Mouse (Mus musculus): ENCODE measurements around the gene Spic.
"Not testable (repeated sequence)": the region's sequence is repeated elsewhere in the genome, so short reads cannot be mapped to it uniquely, and the experiment has no call there.

The Spic gene

DNA sequence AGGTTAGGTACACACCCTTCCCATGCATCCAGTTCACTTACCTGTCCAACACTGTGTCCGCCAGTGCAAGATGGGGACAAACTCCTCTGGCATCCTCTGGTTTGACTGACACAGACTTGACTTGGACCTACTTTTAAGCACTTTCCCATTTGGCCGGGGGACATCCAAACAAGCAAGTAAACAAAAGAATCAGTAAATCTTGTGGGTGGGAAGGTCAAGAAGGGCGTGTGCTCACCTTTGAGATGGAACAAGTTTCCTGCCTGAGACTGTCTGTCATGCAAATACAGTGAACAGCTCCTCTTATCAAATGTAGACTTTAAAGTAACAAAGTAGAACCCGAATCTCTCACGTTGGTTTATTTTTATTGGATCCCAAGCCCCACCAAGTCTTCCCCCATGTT lies at the start of gene Spic:
Gene Spic, minus strand, starts transcription at position 91 of the 400 bp plus-strand sequence.
- DNase-seq: no peak

DNA sequence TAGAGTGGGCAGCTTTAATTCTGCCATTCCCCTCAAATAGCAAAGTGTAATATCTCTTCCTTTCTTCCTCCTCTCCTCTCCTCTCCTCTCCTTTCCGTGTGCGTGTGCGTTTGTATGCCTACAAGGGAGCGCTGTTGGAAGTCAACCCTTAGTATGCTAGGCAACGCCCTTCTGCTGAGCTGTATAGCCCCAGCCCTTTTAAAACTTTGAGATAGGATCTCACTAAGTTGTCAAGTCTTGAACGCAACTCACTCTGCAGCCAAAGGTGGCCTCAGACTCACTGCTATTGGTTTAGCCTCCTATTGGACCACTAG lies 47.5 kb upstream of the Spic start:
- peak; percentile 82 for DNase-seq

DNA sequence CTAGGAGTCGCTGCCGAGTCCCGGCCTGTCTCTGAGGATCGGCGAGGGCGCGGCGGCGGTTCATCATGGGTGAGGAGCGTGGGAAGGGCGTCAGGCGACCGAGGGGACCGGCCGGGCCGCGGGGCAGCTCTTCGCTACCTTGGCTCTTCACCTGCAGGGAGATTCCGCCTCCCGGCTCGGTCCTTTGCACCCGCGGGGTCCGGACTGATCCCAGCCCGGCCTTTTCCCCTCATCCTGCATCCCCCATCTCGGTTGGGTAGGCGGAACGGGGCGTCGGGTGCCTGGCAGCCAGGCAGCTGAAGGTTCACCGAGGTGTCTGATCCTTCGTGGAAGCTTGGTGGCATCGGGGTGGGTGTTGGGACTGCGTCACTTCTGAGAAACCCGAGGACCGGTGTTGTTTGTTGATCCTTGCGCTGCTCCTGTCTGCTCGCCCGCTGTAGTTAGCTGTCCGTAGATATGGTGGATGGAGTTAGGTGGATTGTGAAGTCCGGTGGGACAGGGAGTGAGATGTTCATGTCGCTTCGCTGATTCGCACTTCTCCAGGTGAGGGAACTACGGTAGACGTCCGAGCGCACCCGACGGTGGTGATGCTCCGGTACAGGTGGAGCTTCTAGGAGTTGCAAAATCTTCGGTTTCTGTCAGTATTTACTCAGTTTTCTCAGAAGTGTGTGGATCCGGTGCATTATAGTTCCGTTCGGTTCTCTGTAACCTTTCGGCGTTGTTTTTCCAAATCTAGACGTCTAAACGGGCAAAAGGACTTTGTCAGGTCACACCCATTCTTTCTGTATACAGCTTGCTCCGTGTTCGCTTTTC lies 46.9 kb upstream of the Spic start:
- DNase-seq: no peak

DNA sequence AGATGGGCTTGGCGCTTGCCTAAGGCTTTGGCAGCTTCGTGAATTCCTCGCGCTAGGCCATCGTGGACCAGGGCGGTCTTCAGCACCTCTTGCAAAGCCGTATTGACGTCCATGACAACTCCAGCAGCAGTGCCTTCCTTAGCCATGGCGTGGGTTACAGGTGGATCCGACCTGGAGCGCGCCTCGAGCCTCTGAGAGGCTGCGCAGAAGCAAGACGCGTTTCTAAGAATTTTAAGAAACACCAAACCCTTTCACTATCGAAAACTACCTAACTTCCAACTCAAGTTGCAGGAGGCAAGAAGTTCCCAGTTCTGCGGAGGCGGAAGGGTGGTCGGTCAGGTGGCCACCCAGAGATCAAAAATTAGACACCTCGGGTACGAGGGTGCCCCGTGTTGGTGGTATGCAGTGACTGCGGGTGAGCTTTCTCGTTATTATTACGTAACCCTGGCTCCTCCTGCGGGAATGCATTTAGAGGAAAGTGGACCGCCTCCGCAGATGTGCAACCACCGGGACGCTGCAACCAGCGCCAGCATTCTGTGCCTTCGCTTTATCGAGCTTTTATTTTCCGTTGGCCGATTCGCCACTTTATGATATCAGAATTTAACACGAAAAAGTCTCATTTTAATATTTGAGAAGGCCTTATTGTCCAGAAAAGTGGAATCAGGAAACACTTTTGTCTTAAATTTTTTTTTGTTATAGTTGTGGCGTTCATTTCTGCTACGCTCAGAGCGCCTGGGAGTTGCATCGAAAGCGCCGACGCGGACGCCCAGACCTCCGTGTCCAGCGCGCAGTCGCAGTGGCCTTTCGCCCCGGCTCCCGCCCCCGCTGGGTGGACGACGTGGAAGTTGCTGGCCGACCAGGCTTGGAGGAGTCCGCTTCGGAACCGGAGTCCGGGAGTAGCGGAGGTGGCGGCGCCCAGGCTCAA lies 46.0 kb upstream of the Spic start, which contains the start of gene Arl1:
Gene Arl1, plus strand, starts transcription at position 288 of the 925 bp plus-strand sequence.
- peak; percentile 99 for DNase-seq

DNA sequence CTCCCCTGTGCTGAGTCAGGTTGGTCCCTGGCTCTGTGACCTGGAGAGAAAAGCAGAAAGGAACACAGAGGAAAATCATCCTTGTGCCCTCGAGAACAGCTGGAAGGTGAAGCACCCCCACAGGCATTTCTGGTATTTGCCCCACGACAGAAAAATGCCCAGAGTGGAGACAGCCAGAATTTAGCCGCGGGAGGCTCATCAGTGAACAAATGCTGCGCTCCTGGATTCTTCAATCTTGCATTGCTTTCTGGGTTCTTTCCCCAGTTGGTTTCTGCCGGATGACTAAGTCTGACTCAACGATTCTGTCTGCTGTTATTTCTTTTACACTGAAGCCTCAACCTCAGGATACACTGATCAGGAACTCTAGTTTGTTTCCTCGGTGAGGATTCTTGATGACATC lies 43.4 kb upstream of the Spic start:
- peak; percentile 74 for DNase-seq

DNA sequence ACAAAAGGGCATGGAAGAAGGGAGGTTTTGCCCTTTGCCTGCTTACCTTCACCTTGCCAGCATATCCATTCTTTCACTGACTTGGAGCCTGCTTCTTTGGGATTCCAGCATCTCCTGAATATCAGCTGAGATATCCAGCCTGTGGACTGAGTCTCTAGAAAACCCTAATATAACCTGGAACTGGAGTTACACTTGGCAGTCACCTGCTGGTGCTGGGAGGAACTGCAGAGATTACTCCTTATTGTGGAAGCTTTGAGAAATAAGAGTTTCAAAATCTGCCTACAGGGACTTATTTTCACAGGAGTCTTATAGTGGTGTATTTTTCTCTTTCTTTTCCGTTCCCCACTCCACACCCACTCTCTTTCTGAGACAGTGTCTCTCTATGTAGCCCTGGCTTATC lies 42.3 kb upstream of the Spic start:
- peak; percentile 63 for DNase-seq

DNA sequence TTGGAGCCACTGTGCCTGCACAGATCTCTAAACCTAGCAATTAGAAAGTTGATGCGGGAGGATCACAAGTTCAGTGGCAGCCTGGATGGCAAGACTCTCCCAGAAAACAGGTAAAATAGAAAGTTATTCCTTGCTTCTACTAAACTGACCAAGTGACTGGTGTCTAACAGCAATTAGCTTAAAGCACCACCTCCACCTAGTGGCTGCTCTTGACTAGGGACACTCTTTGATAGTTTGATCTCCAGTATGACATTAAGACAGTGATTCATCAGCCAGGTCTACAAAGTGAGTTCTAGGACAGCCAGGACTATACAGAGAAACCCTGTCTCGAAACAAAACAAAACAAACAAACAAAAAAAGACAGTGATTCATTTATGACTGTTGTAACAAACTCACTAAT lies 40.5 kb upstream of the Spic start:
- peak; percentile 71 for DNase-seq

DNA sequence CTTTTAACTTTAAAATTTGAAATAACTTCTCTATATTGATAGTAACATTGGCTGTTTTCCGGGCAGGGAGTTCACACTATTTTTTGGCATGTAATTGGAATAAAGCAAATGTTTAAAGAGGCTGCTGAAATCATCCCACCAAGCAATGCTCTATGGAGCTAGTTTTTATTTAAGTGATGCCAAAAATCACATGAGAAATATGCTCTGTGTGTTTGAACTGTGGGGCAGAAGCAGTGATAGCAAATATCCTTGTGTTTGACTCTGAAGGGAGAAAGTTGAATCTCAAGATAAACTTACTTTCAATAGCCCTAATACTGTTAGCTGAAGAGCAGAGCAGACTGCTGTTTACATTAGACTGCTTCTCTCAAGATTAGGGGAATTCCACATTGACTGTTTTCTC lies 34.8 kb upstream of the Spic start:
- no peak for DNase-seq

DNA sequence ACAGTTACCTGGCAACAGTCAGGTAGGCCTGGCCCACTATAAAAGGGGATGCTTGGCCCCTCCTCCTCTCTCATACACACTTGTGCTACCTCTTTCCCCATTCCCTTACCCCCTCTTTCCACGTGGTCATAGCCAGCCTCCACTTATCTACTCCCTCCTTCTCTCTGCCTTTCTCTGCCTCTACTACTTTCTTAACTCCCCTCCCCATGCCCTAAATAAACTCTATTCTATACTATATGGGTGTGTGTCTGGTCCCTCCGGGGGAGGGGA lies 32.9 kb upstream of the Spic start:
- no peak for DNase-seq

DNA sequence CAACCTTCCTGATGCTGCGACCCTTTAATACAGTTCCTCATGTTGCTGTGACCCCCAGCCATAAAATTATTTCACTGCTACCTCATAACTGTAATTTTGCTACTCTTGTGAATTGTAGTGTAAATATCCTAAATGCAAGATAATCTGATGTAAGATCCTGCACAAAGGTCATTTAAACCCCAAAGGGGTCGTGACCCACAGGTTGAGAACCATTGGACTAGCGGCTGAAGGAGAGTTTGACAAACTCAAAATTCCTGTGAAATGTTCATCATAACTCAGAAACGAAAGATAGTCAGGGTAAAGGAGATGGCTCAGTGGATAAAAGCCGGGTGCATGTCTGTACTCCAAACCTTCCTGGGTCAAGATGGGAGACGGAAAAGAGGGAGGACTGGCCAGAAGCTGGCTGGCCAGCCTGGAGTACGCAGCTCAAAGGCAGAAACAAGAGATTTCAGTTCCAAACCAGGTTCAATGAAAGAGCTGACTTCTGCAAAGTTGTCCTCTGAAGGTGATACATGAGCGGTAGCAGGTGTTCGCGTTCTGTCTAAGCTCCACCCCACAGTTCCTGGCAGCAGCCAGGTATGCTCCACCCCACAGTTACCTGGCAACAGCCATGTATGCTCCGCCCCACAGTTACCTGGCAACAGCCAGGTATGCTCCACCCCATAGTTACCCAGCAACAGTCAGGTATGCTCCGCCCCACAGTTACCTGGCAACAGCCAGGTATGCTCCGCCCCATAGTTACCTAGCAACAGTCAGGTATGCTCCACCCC lies 32.4 kb upstream of the Spic start:
- DNase-seq: peak; percentile 24

DNA sequence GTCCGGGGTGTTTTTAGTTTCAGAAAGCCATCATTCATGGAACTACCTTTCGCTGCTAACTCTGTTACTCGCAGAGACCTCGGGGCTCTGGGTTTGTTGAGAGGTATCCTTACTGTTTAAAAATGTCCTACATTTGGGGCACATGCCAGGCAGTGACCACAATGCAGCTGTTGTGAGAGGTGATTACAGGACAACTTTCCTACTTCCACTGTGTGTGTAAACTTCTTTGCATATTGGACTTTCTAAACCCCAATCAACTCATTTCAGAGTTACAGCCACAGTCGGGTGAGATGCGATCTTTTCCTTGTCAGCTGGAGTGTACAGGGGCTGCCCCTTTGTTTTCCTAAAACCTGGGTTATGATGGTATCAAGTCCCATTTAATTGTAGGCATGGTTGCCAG lies 30.8 kb upstream of the Spic start:
- DNase-seq: peak; percentile 74

DNA sequence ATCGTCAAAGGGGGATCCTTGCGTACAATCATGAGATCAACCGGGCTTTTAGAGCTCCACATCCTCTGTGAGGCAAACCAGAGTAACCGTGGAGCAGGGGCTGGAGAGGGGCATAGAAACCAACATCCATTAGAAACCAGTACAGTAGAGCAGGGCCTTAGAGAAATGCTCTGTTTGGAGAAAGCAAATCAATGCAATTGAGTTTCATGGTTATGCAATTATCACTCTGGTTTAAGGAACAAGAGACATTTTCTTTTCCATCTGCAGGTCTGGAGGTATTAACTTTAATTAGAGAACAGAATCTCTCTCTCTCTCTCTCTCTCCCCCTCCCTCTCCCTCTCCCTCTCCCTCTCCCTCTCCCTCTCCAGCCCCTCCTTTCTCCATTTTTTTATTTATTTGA lies 29.9 kb upstream of the Spic start:
- DNase-seq: no peak

DNA sequence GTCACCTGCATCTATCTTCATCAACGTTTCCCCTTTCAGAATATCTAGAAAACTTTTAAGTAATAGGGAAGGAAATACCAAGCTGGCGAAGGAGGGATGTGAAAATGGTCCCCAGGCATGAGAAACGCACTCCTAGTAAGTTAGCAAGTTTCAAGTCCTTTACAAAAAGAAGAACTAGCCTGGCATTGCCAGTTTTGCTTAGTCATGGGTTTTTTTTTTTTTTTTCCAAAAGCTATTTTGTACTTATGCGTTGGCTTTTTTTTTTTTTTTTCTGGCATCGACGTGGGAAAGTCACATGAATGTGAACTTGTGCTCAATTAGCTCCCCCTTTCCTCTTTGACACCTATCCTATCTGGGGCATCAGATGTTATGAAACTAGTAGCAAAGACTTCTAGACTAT lies 27.5 kb upstream of the Spic start:
- DNase-seq: peak; percentile 83

DNA sequence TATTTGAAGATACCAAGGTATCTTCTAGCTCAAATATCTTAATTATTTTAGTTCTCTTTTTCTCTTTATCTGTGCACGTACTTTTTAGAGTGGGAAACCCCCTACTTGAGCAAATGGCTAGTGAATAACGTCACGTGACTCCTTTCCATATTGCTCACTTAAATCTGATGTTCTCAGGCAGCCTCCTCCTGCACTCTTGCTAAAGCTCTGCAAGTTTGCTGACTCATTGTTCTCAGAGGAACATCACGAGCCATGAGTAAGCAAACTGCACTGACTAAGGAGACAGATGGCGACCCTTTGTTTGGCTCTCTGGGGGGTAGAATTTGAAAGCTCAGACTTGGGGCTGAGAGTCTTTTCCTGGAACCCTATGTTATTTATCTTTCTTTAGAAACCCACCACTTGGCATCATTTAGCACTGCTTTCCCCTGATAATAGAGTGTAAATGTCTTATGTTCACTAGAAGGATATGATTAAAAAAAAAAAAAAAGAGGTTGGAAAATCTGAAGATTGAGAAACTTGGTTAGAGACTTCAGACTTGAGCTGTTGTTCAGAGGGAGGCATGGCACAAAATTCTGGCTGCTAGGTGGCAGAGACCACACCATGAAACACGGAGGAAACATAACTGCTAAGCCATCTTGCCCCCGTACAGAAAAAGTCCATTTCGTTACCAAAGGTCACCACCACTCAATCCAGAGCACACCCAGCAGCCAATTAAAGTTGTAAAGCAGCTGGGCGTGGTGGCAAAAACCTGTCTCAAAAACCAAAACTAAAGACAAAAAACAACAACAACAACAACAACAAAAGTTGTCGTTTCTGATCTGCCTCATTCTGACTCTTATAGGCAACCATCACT lies 24.1 kb upstream of the Spic start:
- no peak for DNase-seq

DNA sequence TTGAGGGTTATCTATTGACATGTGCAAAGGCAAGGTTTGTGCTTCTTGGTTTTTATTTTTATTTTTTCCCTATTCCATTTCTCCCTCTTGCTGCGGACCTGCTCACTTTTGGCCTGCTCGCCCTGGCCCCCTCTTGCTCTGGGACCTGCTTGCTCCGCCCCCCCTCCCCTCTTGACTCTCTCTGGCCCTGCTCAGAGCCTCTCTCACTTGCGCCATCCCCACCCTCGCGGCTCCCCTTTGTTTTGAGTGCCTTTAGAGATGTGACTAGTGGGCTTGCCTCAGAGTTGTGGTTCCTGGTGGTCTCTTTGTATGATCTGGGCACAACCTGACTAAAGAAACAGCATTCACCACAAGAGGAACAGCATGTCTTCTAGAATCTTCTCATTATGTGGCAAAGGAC lies 16.1 kb upstream of the Spic start:
- DNase-seq: no peak

DNA sequence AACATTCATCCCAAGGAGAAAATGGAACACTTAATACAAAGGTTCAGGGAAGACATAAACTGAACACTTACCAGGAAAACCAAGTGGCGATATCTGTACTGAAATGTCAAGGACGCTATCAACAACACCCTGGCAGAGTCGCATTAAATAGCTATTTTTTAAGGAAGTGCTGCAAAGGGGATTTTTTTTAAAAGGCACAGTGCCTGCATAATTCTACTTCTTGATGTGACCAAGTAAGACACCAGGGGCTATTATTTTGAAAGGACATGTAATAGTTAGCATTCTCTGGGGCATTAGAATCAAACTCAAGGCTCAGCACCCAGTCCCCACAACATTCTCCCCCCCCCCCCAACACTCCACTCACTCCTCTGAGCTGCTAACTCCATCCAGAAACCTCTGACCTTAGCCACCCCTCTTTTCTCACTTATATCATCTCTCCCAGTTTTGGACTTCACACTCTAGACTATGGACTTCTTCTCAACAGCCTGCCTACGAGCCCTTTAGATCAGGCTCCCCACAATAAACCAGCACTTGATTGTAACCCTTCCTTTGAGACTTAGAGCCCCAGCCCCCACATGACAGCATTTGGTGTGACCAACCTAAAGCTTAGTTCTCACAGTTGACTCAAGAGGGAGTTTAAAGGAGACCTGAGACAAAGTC lies 1.8 kb downstream of the Spic start:
- DNase-seq: no peak

DNA sequence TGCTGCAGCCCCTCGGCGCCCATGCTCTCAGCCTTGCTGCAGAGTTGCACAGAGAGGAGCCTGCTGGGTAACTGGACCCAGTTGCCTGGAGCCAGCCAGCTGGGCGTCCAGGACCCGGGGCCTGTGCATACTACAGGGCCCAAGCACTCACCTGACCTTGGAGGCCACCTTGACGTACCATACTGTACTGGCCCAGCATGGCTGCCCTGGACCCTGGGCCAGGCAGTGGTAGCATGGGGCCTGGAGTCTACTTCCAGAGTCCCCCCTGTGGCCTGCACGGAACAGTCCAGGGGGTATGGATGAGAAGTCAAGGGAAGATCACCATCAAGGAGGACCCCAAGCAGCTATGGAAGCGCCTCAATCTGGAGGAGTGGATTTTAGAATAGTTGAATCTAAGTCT lies 12.0 kb downstream of the Spic start:
- no peak for DNase-seq

DNA sequence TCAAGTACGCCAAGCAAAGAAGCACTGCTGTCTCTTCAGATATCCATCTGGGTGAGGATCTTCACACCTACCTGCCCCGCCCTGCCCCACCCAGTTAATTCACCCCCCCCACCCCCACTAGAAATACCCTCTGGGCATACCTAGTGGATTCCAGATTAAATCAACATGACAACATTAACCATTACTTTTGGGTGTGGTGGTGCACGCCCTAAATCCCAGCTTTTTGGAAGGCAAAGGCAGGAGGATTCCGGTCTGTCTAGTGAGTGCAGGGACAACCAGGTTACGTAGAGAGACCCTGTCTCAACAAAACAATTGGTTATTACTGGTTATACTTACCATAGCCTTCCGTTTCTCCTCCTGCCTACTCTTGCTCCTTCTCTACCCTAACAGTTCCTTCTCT lies 12.7 kb downstream of the Spic start:
- DNase-seq: peak; percentile 48

DNA sequence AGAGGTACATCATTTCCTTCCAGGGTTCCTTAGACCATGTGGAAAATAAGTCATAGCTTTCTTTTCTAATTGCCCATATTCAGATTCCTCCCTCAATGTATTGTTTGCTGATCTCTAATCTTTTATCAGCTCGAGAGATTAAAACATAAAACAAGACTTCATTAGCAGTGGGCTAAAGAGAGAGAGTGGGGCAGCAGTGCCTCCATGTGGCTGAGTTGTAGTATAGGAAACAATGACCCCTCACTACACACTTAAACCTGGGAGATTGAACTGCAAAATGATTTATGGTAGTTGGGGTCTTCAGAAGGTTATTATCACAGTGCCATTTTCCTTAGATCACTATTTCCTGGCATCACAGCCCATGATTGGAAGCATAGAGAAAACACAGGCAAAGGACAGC lies 15.1 kb downstream of the Spic start:
- DNase-seq: no peak

DNA sequence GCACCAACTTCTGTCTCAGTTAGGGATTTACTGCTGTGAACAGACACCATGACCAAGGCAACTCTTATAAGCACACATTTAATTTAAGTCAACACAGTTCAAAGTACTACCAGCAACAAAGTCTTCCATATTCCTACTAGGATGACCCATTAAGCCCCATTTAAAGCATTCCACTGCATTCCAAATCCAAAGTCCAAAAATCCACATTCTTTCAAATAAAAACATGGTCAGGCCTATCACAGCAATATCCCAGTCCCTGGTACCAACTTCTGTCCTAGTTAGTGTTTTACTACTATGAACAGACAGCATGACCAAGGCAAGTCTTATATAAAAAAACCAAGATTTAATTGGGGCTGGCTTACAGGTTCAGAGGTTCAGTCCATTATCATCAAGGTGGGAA lies 21.0 kb downstream of the Spic start:
- DNase-seq: not testable (repeated sequence)

DNA sequence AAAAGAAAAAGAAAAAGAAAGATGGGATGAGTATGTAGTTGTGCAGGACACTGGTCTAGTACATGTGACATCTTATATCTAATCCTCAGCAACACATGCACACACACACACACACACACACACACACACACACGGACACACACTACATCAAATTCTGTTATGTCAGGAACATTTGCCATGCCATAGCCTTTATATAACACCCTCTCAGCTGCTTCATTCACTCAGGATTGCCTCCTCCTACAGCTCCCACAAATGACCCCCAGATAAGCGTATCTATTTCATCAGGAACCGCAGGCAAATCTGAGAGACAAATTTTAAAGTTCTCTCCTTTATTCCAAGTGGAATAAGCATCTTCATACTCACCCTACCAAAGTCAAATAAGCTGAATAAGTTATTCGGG lies 25.9 kb downstream of the Spic start:
- DNase-seq: no peak

DNA sequence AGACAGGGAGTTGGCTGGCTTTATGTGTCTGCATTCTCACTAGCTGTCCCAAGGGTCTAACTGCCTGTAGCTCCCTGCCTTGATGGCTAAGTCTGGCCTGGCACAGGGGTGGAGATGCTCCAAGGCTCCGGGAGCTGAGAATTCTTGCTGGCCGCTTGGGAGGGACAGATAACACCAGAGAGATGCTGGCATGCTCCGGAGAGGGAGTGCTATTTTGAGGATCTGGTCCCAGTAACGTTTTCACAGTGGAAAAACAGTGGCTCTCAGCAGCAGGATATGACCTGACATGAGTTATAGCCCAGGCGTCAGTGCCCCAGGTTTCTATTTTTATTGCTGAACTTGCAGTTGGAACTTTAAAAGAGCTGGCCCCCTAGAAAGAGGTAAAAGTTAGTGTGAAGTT lies 39.4 kb downstream of the Spic start:
- peak; percentile 95 for DNase-seq
